Mouse (Mus musculus) lung, embryonic 16.5 days (tissue): ENCODE results near the gene Setdb1. TPM values are rescaled to one million over a fixed set of nuclear protein-coding genes. Genes with fewer than 3 reads are reported as not detected.

Source experiments
- ATAC-seq: fragments of 200-750 bp; cut with Nextera tagmentation; 2 replicates; pipeline ENCODE4 v1.8.0; 2017; ENCODE audit warnings: low read depth, mild to moderate bottlenecking, moderate library complexity
- H3K27ac ChIP-seq: fragments of 300-500 bp; sonication (generic); 2 replicates; pipeline ENCODE4 v1.5.1; 2014; ENCODE audit warnings: mild to moderate bottlenecking, control low read depth, low read length
- H3K27me3 ChIP-seq: fragments of 300-500 bp; sonication (generic); 2 replicates; pipeline ENCODE4 v1.6.1; 2014; ENCODE audit warnings: low read depth, low read length, mixed read lengths; ENCODE audit not compliant: control insufficient read depth, insufficient read depth
- H3K36me3 ChIP-seq: fragments of 300-500 bp; sonication (generic); 2 replicates; pipeline ENCODE4 v1.6.1; 2014; ENCODE audit warnings: low read length; ENCODE audit not compliant: control insufficient read depth, insufficient read depth
- H3K4me1 ChIP-seq: fragments of 300-500 bp; sonication (generic); replicated peaks from 2 replicates; pipeline ENCODE4 v1.6.1; 2014; ENCODE audit warnings: low read length, mixed read lengths; ENCODE audit not compliant: control insufficient read depth, insufficient read depth
- H3K4me2 ChIP-seq: fragments of 300-500 bp; sonication (generic); 2 replicates; pipeline ENCODE4 v1.6.1; 2014; ENCODE audit warnings: low read depth, low read length, control low read depth
- H3K4me3 ChIP-seq: fragments of 300-500 bp; sonication (generic); 2 replicates; pipeline ENCODE4 v1.5.1; 2014; ENCODE audit warnings: mild to moderate bottlenecking, low read length, control low read depth
- H3K9ac ChIP-seq: fragments of 300-500 bp; sonication (generic); 2 replicates; pipeline ENCODE4 v1.6.1; 2014; ENCODE audit warnings: low read length, control low read depth
- H3K9me3 ChIP-seq: fragments of 300-500 bp; sonication (generic); 2 replicates; pipeline ENCODE4 v1.6.1; 2016; ENCODE audit warnings: low read length; ENCODE audit not compliant: control insufficient read depth
- WGBS: fragments of 180-500 bp; shearing (Covaris S2); extraction: QIAGEN DNeasy Blood & Tissue Kit; methylation state at CpG from one replicate; pipeline ENCODE4 v1.1.7; 2014; 5-methylcytosine and 5-hydroxymethylcytosine counted together
- polyA plus RNA-seq: library from polyadenylated mRNA; unstranded; fragments of >200 nt; fragmentation: Nextera tagmentation; extraction: Ambion mirVana; gene quantifications from 2 replicates; pipeline ENCODE4 v1.2.1, GENCODE M21; 2015

Setdb1 gene
- polyA plus RNA-seq, 1 experiment from 2014 or later: 38.4 TPM

GRCm38 (mm10) chr3:95287541-95287940 lies 69.5 kb downstream of the Setdb1 start:
- H3K4me3 ChIP-seq: no peak overlapping the region
- H3K27me3 ChIP-seq: no peaks in the 10 kb centered on the region
- H3K9ac ChIP-seq: no peak overlapping the region
- 90% methylated on average over 3 of the region's 3 CpGs for WGBS
- no peak for ATAC-seq
- no peak overlapping the region for H3K4me2 ChIP-seq
- H3K36me3 ChIP-seq: peaks cover 19% of the 10 kb centered on the region
- no peak overlapping the region for H3K27ac ChIP-seq
- peaks cover 13% of the 10 kb centered on the region; the same call in 1 of the 2 replicates for H3K4me1 ChIP-seq
- no peaks in the 10 kb centered on the region for H3K9me3 ChIP-seq

- Histone ChIP-seq H3K27ac (no peak overlapping the region), H3K4me1 (peaks cover 13% of the 10 kb centered on the region; the same call in 1 of the 2 replicates)
Observed at GRCm38 (mm10) chr3:95286510-95286909, 70.5 kb downstream of the Setdb1 start.

DNA sequence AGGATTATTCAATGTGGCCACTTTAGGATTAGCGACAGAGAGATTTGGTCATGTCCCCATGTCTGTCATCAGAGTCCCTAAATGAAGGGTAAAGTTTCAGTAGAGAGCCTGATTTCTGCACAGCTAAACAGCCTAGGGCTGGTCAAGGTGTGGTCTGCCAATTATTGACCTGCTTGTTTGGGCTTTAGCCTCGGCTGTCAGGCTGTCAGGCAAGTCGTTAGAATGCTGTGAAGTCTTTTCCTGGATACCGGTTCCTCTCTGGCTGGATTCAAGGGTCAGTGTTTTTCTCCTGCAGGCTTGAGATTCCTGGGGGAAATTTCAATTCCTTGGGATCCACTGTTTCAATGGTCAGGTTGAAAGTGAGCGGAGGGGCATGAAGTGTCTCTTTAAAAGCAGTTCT lies 71.0 kb downstream of the Setdb1 start:
- ATAC-seq: no peak
- H3K4me2 ChIP-seq: no peak overlapping the region
- peaks cover 13% of the 10 kb centered on the region; the same call in 1 of the 2 replicates for H3K4me1 ChIP-seq
- H3K36me3 ChIP-seq: peaks cover 17% of the 10 kb centered on the region
- no peaks in the 10 kb centered on the region for H3K27me3 ChIP-seq
- H3K9me3 ChIP-seq: no peaks in the 10 kb centered on the region
- 58% methylated on average over 5 of the region's 5 CpGs for WGBS
- H3K9ac ChIP-seq: peak overlapping the region; percentile 1; the same call in 1 of the 2 replicates
- no peak overlapping the region for H3K27ac ChIP-seq
- no peak overlapping the region for H3K4me3 ChIP-seq

More at GRCm38 (mm10) chr3:95286510-95286909, 70.5 kb downstream of the Setdb1 start:
- H3K36me3 ChIP-seq: peaks cover 17% of the 10 kb centered on the region
- no peak for ATAC-seq
- H3K9me3 ChIP-seq: no peaks in the 10 kb centered on the region
- H3K4me3 ChIP-seq: no peak overlapping the region
- no peaks in the 10 kb centered on the region for H3K27me3 ChIP-seq
- 76% methylated on average over 7 of the region's 7 CpGs for WGBS
- H3K4me2 ChIP-seq: no peak overlapping the region
- H3K9ac ChIP-seq: no peak overlapping the region

DNA sequence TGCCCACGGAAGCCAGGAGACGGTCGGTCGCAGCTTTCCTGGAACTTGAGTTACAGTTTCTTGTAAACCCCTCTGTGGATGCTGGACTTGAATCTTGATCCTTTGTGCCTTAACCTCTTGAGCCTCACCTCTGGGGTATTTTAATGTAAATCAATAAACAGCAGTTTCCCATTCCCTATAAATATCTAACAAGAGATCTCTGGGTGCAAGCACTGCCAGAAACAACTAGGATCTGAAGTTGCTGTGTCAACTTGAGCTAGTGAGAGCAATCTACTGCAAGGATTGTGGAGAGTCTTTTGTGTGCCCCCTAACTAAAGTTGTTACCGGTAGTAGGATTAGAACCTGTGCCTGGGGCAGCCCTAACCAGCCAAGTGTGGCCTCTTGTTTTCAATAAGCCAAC lies 71.6 kb downstream of the Setdb1 start:
- no peak overlapping the region for H3K4me3 ChIP-seq
- no peak overlapping the region for H3K27ac ChIP-seq
- peaks cover 16% of the 10 kb centered on the region for H3K4me1 ChIP-seq
- no peak for ATAC-seq
- no peaks in the 10 kb centered on the region for H3K27me3 ChIP-seq
- peaks cover 14% of the 10 kb centered on the region for H3K36me3 ChIP-seq
- H3K4me2 ChIP-seq: no peak overlapping the region
- H3K9me3 ChIP-seq: no peaks in the 10 kb centered on the region
- H3K9ac ChIP-seq: peak overlapping the region; percentile 1; the same call in 1 of the 2 replicates
- WGBS: 90% methylated on average over 5 of the region's 5 CpGs

DNA sequence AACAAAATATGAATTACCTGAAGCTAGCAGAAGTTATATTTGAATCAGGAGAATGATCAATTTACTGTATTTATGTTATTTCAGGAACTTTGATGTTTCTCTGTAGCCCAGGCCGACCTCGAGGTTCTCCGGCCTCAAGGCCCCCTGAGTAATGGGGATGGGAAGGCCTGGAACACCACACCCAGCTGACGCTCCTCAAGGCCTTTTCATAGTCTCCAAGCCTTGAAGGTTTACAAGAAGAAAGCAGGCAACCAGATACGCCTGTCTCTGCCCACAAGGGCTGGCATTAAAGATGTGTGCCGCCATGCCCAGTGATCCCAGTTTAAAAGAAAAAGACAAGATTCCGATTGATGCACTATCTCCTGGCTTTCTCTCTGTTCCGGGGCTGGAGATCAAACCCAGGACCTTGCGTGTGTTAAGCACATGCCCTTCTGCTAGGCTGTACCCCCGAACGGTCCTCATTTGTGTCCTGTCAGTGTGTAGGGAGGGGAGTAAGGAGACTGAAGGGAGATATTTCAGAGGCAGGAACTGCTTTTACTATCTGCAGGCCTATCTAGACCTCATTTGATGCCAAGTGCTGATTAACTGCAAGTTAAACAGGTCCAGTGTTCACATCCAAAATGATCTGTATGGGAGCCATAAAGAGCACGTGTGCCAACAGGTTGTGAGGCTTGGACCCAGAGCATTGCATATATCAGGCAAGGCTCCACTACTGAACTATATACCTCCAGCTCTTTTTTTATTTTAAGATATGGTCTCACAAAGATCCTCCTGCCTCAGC lies 72.3 kb downstream of the Setdb1 start:
- Histone ChIP-seq H3K27ac (no peak overlapping the region), H3K36me3 (peaks cover 13% of the 10 kb centered on the region), H3K9ac (no peak overlapping the region), H3K27me3 (no peaks in the 10 kb centered on the region), H3K4me1 (peaks cover 16% of the 10 kb centered on the region), H3K4me3 (peak overlapping the region; percentile 65; the same call in 1 of the 2 replicates), H3K9me3 (no peaks in the 10 kb centered on the region), H3K4me2 (peak overlapping the region; percentile 80)
- no peak for ATAC-seq
- WGBS: 82% methylated on average over 12 of the region's 12 CpGs

DNA sequence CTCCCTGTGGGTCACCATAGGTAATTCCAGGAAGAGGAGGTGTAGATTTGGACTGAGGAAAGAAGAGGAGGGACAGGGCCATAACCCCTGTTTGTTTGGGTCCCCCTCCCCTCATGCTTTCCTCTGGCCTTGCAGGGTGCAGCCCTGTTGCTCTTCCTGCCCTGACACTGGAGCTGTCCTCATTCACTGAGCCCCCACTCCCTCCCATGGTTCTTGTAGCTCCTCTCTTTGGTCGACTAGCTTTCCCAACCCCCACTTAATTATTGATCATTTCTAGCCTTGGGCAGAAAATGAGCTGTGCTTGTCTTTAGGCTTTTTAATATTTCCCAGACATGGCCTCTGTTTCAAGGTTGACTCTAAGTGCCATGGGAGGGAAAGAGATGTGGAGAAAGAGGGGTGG lies 72.9 kb downstream of the Setdb1 start:
- Histone ChIP-seq H3K4me3 (peak overlapping the region; percentile 65), H3K27me3 (no peaks in the 10 kb centered on the region), H3K4me2 (peak overlapping the region; percentile 80), H3K27ac (peak overlapping the region; percentile 99; the same call in 1 of the 2 replicates), H3K4me1 (peaks cover 16% of the 10 kb centered on the region), H3K36me3 (peaks cover 10% of the 10 kb centered on the region), H3K9ac (peak overlapping the region; percentile 80), H3K9me3 (no peaks in the 10 kb centered on the region)
- ATAC-seq: no peak
- WGBS: 18% methylated on average over 1 of the region's 1 CpGs

DNA sequence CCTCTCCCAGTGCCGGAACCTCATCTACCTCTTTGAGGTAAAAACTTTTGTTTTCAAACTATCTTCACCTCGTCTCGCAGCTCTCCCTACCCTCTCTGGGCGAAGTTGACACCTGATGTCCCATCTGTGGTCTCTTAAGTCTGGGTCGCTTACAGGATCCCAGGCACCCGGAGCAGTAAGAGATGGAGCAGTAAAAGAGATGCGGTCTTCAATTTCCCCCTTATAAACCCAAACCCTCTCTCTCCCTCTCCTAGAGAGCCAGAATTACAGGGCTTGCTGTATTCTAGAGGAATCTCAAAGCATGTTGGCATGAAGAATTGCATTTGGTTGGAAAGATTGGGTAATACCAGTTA lies 73.4 kb downstream of the Setdb1 start:
- Histone ChIP-seq H3K9ac (peak overlapping the region; percentile 80), H3K9me3 (no peaks in the 10 kb centered on the region), H3K36me3 (peaks cover 8% of the 10 kb centered on the region), H3K27me3 (no peaks in the 10 kb centered on the region), H3K27ac (peak overlapping the region; percentile 99), H3K4me2 (peak overlapping the region; percentile 80), H3K4me1 (peaks cover 16% of the 10 kb centered on the region), H3K4me3 (peak overlapping the region; percentile 65)
- ATAC-seq: no peak
- 2% methylated on average over 7 of the region's 7 CpGs for WGBS

DNA sequence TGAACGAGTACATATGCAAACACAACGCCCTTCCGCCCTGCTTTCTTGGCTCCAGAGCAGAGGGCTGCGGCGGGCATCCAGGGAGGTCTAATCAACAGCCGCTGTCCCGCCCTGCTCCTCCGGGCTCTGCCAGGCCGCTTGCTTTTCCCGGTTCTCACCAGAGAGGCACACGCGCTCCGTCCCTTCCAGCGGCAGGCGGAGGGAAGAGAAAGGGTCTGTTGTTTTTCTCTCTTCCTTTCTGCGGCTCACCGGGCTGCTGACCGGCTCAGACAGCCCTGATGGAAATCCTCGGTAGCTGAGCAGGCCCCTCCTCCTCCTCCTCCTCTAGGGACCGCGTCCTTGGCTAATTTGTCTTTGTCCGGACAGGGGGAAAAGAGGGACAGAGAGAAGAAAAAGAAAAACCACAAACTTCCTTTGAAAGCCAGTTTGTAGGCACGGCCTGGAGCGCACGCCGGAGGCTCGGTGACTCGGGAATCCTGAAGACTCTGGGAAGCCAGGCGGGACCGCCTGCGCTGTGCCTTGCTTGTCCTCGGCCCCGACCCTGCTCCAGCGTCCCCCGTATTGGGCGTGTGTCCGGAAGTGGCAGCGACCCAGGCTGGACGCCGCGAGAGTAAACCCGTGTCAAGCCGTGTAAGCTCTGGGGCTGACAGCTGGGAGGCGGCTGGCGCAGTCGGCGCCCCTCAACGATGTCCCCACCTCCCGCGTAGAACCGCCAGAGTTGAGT lies 74.0 kb downstream of the Setdb1 start:
- H3K4me2 ChIP-seq: peak overlapping the region; percentile 80
- H3K9me3 ChIP-seq: no peaks in the 10 kb centered on the region
- under 1% methylated on average over 51 of the region's 51 CpGs for WGBS
- peaks cover 16% of the 10 kb centered on the region for H3K4me1 ChIP-seq
- H3K4me3 ChIP-seq: peak overlapping the region; percentile 65
- no peaks in the 10 kb centered on the region for H3K27me3 ChIP-seq
- peaks cover 3% of the 10 kb centered on the region; the same call in 1 of the 2 replicates for H3K36me3 ChIP-seq
- H3K9ac ChIP-seq: peak overlapping the region; percentile 80
- peak; percentile 78 for ATAC-seq
- peak overlapping the region; percentile 99 for H3K27ac ChIP-seq

- H3K9me3 ChIP-seq: no peaks in the 10 kb centered on the region
- H3K36me3 ChIP-seq: no peaks in the 10 kb centered on the region
- peak overlapping the region; percentile 99 for H3K27ac ChIP-seq
- H3K4me1 ChIP-seq: peaks cover 16% of the 10 kb centered on the region
- H3K4me2 ChIP-seq: peak overlapping the region; percentile 80
- WGBS: under 1% methylated on average over 11 of the region's 11 CpGs
- H3K27me3 ChIP-seq: no peaks in the 10 kb centered on the region
- H3K4me3 ChIP-seq: peak overlapping the region; percentile 65
- ATAC-seq: peak; percentile 35
- H3K9ac ChIP-seq: peak overlapping the region; percentile 80
Observed at GRCm38 (mm10) chr3:95282381-95282864, 74.6 kb downstream of the Setdb1 start.
